Mouse (Mus musculus): ENCODE data around the gene Fpgt.

GRCm38 (mm10) chr3:155039012-155039836 is 54.0 kb downstream of the Fpgt start:
- TF ChIP-seq GATA1 (IDR thresholded peaks at IDR 0.05; ENCODE audit: borderline replicate concordance, low read length), result no peak
- no peak for TF ChIP-seq FLI1 (IDR thresholded peaks at IDR 0.05; ENCODE audit: low read length)

Data from megakaryocyte, embryonic 14.5 days (primary cell).